Mouse (Mus musculus) limb, embryonic 11.5 days (tissue): ENCODE measurements around the gene Gm10073. TPM values are rescaled to one million over a fixed set of nuclear protein-coding genes. Genes with fewer than 3 reads are reported as not detected.

Source experiments
- ATAC-seq: fragments of 200-750 bp; cut with Nextera tagmentation; 2 replicates; pipeline ENCODE4 v1.8.0; 2017; ENCODE audit warnings: low read depth; ENCODE audit not compliant: insufficient number of reproducible peaks, low FRiP score, low TSS enrichment
- DNase-seq: peaks from one replicate; pipeline ENCODE4 v3.0.0-alpha.2; 2015; ENCODE audit warnings: low spot score
- H3K27ac ChIP-seq: fragments of 300-500 bp; sonication (generic); replicated peaks from 2 replicates; pipeline ENCODE4 v1.5.1; 2014; ENCODE audit warnings: low read depth, mild to moderate bottlenecking, low read length
- H3K27me3 ChIP-seq: fragments of 300-500 bp; sonication (generic); 2 replicates; pipeline ENCODE4 v1.6.1; 2014; ENCODE audit warnings: mild to moderate bottlenecking, low read length, mixed read lengths; ENCODE audit not compliant: control insufficient read depth, insufficient read depth
- H3K36me3 ChIP-seq: fragments of 300-500 bp; sonication (generic); 2 replicates; pipeline ENCODE4 v1.6.1; 2014; ENCODE audit warnings: mild to moderate bottlenecking, low read length, moderate library complexity, mixed read lengths; ENCODE audit not compliant: control insufficient read depth, insufficient read depth
- H3K4me1 ChIP-seq: fragments of 300-500 bp; sonication (generic); 2 replicates; pipeline ENCODE4 v1.6.1; 2014; ENCODE audit warnings: low read length, mixed read lengths; ENCODE audit not compliant: control insufficient read depth, insufficient read depth
- H3K4me2 ChIP-seq: fragments of 300-500 bp; sonication (generic); 2 replicates; pipeline ENCODE4 v1.6.1; 2014; ENCODE audit warnings: low read depth, mild to moderate bottlenecking, moderate library complexity; ENCODE audit not compliant: severe bottlenecking
- H3K4me3 ChIP-seq: fragments of 300-500 bp; sonication (generic); 2 replicates; pipeline ENCODE4 v1.5.1; 2014; ENCODE audit warnings: low read depth, low read length
- H3K9ac ChIP-seq: fragments of 300-500 bp; sonication (generic); 2 replicates; pipeline ENCODE4 v1.6.1; 2014; ENCODE audit warnings: mild to moderate bottlenecking, low read length
- H3K9me3 ChIP-seq: fragments of 300-500 bp; sonication (generic); 2 replicates; pipeline ENCODE4 v1.6.1; 2016; ENCODE audit warnings: low read length; ENCODE audit not compliant: control insufficient read depth
- WGBS: fragments of 180-500 bp; shearing (Covaris S2); extraction: QIAGEN DNeasy Blood & Tissue Kit; methylation state at CpG from one replicate; pipeline ENCODE4 v1.1.7; 2014; 5-methylcytosine and 5-hydroxymethylcytosine counted together
- polyA plus RNA-seq: library from polyadenylated mRNA; unstranded; fragments of >200 nt; fragmentation: Nextera tagmentation; extraction: Ambion mirVana; gene quantifications from 2 replicates; pipeline ENCODE4 v1.2.1, GENCODE M21; 2014

Gene Gm10073
- polyA plus RNA-seq, 1 experiment from 2014 or later: 4.4 TPM

DNA sequence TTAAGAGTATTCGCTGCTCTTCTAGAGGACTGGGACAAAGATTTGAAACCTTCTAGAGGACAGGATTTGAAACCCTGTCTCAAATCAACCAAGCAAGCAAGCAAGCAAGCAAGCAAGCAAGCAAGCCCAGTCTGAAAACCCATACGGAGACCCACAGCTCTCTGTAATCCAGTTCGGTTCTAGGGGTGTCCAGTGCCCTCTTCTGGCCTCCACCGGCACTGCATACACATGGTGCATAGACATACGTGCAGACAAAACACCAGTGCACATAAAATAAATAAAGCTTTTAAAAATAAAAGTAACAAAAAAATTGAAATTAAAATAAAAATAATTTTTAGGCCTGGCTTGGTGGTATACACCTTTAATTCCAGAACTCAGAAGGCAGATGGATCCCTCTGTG lies 19.2 kb downstream of the Gm10073 start:
- ATAC-seq: no peak
- Histone ChIP-seq H3K9me3 (no peaks in the 10 kb centered on the region), H3K36me3 (peaks cover 14% of the 10 kb centered on the region; the same call in 1 of the 2 replicates), H3K4me2 (no peak overlapping the region), H3K4me3 (no peak overlapping the region), H3K27me3 (no peaks in the 10 kb centered on the region), H3K4me1 (no peaks in the 10 kb centered on the region), H3K9ac (no peak overlapping the region), H3K27ac (no peak overlapping the region)
- WGBS: 96% methylated on average over 5 of the region's 5 CpGs
- DNase-seq: no peak

DNA sequence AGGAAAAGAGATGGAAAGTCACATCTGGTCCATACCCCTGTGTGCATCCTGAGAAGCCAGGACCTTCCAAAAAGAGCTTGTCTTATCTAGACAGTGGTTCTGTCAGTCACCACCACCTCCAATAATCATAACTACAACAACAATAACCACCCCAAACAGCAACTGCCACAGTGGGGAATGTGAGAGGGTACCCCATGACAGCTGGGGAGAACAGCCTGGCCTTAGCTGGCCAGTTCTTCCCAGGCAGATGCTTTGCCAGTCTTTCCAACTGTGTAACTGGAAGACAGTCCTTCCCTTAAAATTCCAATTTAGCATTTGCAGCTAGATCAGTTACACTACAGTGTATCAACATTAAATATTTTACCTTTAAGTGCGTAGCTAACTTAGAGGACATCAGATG lies 22.4 kb downstream of the Gm10073 start:
- no peak for ATAC-seq
- no peaks in the 10 kb centered on the region for H3K9me3 ChIP-seq
- WGBS: 98% methylated on average over 1 of the region's 1 CpGs

DNA sequence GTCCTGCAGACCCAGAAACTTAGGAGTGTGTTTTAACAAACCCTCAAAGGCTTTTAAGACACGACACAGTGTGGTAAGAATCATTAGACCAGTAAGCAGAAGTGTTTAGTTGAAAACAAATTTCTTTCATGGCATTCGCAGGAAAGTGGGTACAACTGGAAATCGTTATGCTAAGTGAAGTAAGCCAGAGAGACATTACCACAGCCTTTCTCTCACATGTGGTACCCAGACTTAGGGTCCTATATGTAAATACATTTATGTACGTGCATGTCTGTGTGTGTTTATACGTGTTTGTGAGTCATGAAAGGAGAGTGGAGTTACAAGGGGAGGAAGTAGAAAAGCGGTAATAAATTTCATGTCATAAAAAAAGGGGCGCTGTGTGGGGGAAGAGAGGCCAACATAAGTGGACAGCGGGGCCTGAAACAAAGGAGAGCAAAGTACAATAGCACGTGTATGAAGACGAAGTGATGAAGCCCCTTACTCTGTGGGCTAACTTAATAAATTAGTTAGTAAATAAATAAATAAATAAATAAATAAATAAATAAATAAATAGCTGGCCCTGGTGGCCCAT lies 24.8 kb downstream of the Gm10073 start:
- Histone ChIP-seq H3K4me1 (0 out of 2 replicates have a peak, but pooled peaks cover 4% of the 10 kb centered on the region), H3K9me3 (no peaks in the 10 kb centered on the region; the same call in 1 of the 2 replicates), H3K36me3 (peaks cover 3% of the 10 kb centered on the region; the same call in 1 of the 2 replicates), H3K27ac (no peak overlapping the region), H3K27me3 (no peaks in the 10 kb centered on the region), H3K9ac (no peak overlapping the region), H3K4me3 (no peak overlapping the region), H3K4me2 (no peak overlapping the region)
- ATAC-seq: no peak
- WGBS: 33% methylated on average over 10 of the region's 10 CpGs
- DNase-seq: no peak

More for the DNA sequence above, 22.4 kb downstream of the Gm10073 start:
- Histone ChIP-seq H3K9ac (no peak overlapping the region), H3K4me2 (no peak overlapping the region), H3K27ac (no peak overlapping the region), H3K36me3 (peaks cover 10% of the 10 kb centered on the region; the same call in 1 of the 2 replicates), H3K27me3 (no peaks in the 10 kb centered on the region), H3K4me1 (0 out of 2 replicates have a peak, but pooled peaks cover 4% of the 10 kb centered on the region), H3K4me3 (no peak overlapping the region)
- DNase-seq: no peak

DNA sequence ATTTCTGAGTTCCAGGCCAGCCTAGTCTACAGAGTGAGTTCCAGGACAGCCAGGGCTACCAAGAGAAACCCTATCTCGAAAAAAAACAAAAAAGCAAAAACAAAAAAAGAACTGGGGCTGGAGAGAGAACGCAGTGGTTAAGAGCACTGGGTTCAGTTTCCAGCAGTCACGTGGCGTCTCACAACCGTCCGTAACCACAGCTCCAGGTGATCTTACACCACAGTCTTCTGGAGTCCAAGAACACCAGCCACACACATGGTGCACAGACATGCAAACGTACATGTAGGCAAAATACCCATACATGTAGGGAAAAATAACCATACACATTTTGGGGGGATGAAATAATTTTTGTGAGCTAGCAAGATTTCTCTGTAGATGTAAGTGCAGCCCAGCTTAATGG lies 26.5 kb downstream of the Gm10073 start:
- Histone ChIP-seq H3K27ac (no peak overlapping the region), H3K4me2 (no peak overlapping the region), H3K9ac (no peak overlapping the region), H3K9me3 (no peaks in the 10 kb centered on the region; the same call in 1 of the 2 replicates), H3K36me3 (peaks cover 5% of the 10 kb centered on the region), H3K4me1 (0 out of 2 replicates have a peak, but pooled peaks cover 4% of the 10 kb centered on the region), H3K27me3 (no peaks in the 10 kb centered on the region), H3K4me3 (no peak overlapping the region)
- WGBS: 90% methylated on average over 7 of the region's 7 CpGs
- no peak for DNase-seq
- ATAC-seq: no peak

DNA sequence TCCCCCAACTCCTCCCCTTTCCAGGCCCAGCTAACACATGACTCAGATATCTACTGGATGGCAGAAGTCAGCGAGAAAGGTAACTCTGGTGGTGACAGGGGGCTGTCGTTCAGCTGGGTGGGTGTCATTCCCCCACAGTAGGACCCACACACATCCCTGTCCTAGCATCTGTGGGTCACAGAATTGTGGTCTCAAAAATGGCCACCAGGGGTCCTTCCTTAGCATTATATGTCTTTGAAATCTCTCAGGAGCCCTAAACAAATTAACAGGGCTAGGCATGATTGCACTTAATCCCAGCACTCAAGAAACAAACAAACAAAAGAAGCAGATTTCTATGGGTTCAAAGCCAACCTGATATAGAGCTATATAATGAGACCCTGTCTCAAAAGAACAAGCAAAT lies 28.1 kb downstream of the Gm10073 start:
- Histone ChIP-seq H3K27ac (no peak overlapping the region), H3K9ac (no peak overlapping the region), H3K4me3 (no peak overlapping the region), H3K9me3 (no peaks in the 10 kb centered on the region; the same call in 1 of the 2 replicates), H3K36me3 (peaks cover 7% of the 10 kb centered on the region), H3K27me3 (no peaks in the 10 kb centered on the region), H3K4me1 (0 out of 2 replicates have a peak, but pooled peaks cover 4% of the 10 kb centered on the region), H3K4me2 (no peak overlapping the region)
- 85% methylated on average over 2 of the region's 2 CpGs for WGBS
- no peak for DNase-seq
- ATAC-seq: no peak

DNA sequence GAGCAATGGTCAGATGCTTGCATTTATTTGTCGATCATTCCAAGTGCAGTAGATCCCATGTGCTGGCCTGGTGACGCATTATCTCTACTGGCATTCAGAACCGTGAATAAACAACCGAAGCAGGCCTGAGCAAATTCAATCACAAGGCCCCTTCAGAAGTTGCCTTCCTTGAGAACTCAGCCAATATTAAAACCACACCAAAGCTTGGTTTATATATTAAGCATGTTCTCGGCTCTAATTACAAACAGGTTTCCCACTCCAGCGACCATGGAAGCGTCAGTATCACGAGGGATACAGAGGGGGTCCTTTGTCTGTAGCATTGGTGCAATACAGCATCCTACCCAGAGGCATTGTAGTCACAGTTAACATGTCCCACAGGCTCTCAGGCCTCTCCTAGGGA lies 30.2 kb downstream of the Gm10073 start:
- 46% methylated on average over 8 of the region's 8 CpGs for WGBS
- Histone ChIP-seq H3K9ac (no peak overlapping the region), H3K27ac (no peak overlapping the region), H3K27me3 (no peaks in the 10 kb centered on the region), H3K4me1 (peaks cover 12% of the 10 kb centered on the region; the same call in 1 of the 2 replicates), H3K36me3 (peaks cover 7% of the 10 kb centered on the region), H3K4me2 (no peak overlapping the region), H3K9me3 (no peaks in the 10 kb centered on the region; the same call in 1 of the 2 replicates), H3K4me3 (no peak overlapping the region)
- ATAC-seq (no peak), DNase-seq (no peak)

DNA sequence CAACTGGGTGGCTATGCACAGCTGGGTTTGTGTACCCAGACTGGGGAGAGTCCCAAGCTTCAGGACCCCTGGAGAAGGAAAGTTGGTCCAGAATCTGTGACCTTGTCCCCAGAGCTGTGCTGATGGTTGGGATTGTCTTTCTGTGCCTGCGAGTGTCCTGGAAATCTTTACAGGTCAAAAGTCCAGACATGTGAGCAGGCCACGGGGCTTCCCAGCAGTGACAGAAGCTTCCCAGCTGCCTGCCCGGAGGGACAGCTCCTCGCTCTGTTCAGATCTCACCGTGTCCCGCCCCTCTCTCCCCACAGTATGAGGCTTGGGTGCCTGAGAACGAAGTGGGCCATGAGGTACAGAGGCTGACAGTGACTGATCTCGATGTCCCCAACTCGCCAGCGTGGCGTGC lies 32.3 kb downstream of the Gm10073 start:
- Histone ChIP-seq H3K4me3 (no peak overlapping the region), H3K4me2 (no peak overlapping the region), H3K9ac (no peak overlapping the region), H3K9me3 (no peaks in the 10 kb centered on the region; the same call in 1 of the 2 replicates), H3K4me1 (peaks cover 8% of the 10 kb centered on the region; the same call in 1 of the 2 replicates), H3K36me3 (peaks cover 11% of the 10 kb centered on the region), H3K27me3 (no peaks in the 10 kb centered on the region), H3K27ac (no peak overlapping the region)
- DNase-seq: no peak
- ATAC-seq: no peak
- 82% methylated on average over 11 of the region's 11 CpGs for WGBS

DNA sequence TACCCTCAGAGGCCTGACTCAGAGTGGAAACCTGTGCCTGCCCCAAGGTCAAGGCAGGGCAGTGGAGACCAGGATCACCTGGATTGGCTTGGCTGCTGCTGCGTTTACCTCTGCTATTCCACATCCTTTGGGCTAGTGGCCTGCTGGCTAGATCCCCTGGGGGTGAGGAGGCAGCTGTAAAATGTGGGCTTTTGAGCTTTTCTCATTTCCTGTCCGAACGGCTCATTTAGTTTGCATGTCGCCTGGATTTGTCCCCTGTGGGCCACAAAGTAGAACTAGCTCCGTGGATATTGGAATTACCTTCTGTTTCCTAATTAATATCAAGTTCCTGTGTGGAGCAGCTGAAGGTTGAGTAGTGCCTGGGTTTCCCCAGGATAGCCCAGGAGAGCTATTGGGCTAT lies 34.1 kb downstream of the Gm10073 start:
- no peak overlapping the region for H3K4me3 ChIP-seq
- H3K27me3 ChIP-seq: no peaks in the 10 kb centered on the region
- H3K27ac ChIP-seq: no peak overlapping the region
- peak; percentile 53 for DNase-seq
- H3K9ac ChIP-seq: no peak overlapping the region
- peaks cover 8% of the 10 kb centered on the region; the same call in 1 of the 2 replicates for H3K4me1 ChIP-seq
- ATAC-seq: no peak; the same call in 1 of the 2 replicates
- peaks cover 8% of the 10 kb centered on the region for H3K36me3 ChIP-seq
- WGBS: 8% methylated on average over 5 of the region's 5 CpGs
- H3K4me2 ChIP-seq: no peak overlapping the region
- no peaks in the 10 kb centered on the region for H3K9me3 ChIP-seq
